Mouse (Mus musculus): Measurements from ENCODE around the gene Rpl29.

DNA sequence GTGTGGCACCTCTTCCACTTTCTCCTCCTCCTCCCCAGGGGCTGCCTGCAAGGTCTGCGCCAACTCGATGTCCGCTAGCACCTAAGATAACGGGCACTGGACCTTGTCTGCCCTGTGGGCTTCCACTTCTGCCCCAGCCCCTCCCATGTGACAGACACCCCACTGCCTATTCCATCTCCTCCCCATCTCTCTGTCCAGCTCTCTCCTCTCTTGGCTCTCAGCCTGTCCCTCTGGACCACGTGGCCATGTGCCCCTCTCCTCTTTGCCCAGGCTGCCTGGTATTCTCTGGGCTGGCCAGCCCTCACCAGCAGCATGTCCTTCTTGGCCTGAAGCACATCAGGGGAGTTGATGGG is 44.5 kb downstream of the Rpl29 start:
- TF ChIP-seq CTCF (IDR thresholded peaks at IDR 0.05; ENCODE audit: low read depth): no peak
- TF ChIP-seq EP300 (optimal IDR thresholded peaks at IDR 0.05): no peak
